Mouse (Mus musculus): ENCODE measurements around the gene Slc12a4. TPM values are rescaled to one million over a fixed set of nuclear protein-coding genes. Genes with fewer than 3 reads are reported as not detected.

The Slc12a4 gene
- polyA plus RNA-seq, 1 experiment from 2014 or later, result 9.4 TPM

- 94% methylated on average over 3 of the region's 3 CpGs for WGBS
- H3K4me3 ChIP-seq (replicated peaks; ENCODE audit: low read length), result no peak overlapping the region
- no peak overlapping the region for H3K27ac ChIP-seq
- H3K36me3 ChIP-seq (replicated peaks; ENCODE audit: control insufficient read depth, insufficient read depth), result peaks cover 29% of the 10 kb centered on the region
- no peak overlapping the region for H3K9ac ChIP-seq
- ATAC-seq (ENCODE audit: low FRiP score), result no peak
- no peaks in the 10 kb centered on the region for H3K9me3 ChIP-seq (ENCODE audit: control insufficient read depth, low read length)
- H3K4me2 ChIP-seq (replicated peaks), result no peak overlapping the region
- H3K4me1 ChIP-seq (replicated peaks; ENCODE audit: control insufficient read depth, insufficient read depth, low read length), result no peaks in the 10 kb centered on the region
- DNase-seq (ENCODE audit: low spot score), result no peak
- H3K27me3 ChIP-seq (ENCODE audit: control insufficient read depth, insufficient read depth, low read length), result no peaks in the 10 kb centered on the region
These were observed 46.5 kb downstream of the Slc12a4 start for GRCm38 (mm10) chr8:105919390-105919789.

- Histone ChIP-seq H3K27me3 (ENCODE audit: control insufficient read depth, insufficient read depth, low read length) (no peaks in the 10 kb centered on the region), H3K9ac (peak overlapping the region; percentile 98), H3K4me1 (replicated peaks; ENCODE audit: control insufficient read depth, insufficient read depth, low read length) (peaks cover 6% of the 10 kb centered on the region; the same call in 1 of the 2 replicates), H3K27ac (peak overlapping the region; percentile 89), H3K4me2 (replicated peaks) (peak overlapping the region; percentile 70), H3K4me3 (replicated peaks; ENCODE audit: low read length) (peak overlapping the region; percentile 84), H3K9me3 (ENCODE audit: control insufficient read depth, low read length) (no peaks in the 10 kb centered on the region), H3K36me3 (replicated peaks; ENCODE audit: control insufficient read depth, insufficient read depth) (0 out of 2 replicates have a peak, but pooled peaks cover 5% of the 10 kb centered on the region)
- WGBS, result 40% methylated on average over 16 of the region's 16 CpGs
- DNase-seq (ENCODE audit: low spot score), result no peak
- no peak for ATAC-seq (ENCODE audit: low FRiP score)
These were observed 64.8 kb downstream of the Slc12a4 start for GRCm38 (mm10) chr8:105900941-105901616.

- Histone ChIP-seq H3K4me3 (replicated peaks; ENCODE audit: low read length) (peak within 1 kb of the TSS; percentile 84), H3K4me2 (replicated peaks) (peak within 1 kb of the TSS; percentile 70), H3K9ac (peak within 1 kb of the TSS; percentile 98), H3K4me1 (replicated peaks; ENCODE audit: control insufficient read depth, insufficient read depth, low read length) (peaks cover 6% of the 10 kb centered on the region; the same call in 1 of the 2 replicates), H3K27me3 (ENCODE audit: control insufficient read depth, insufficient read depth, low read length) (no peaks in the 10 kb centered on the region), H3K9me3 (ENCODE audit: control insufficient read depth, low read length) (no peaks in the 10 kb centered on the region), H3K27ac (peak within 1 kb of the TSS; percentile 89), H3K36me3 (replicated peaks; ENCODE audit: control insufficient read depth, insufficient read depth) (0 out of 2 replicates have a peak, but pooled peaks cover 2% of the 10 kb centered on the region)
- DNase-seq (ENCODE audit: low spot score), result peak; percentile 96
- peak; percentile 95 for ATAC-seq (ENCODE audit: low FRiP score)
- under 1% methylated on average over 68 of the region's 68 CpGs for WGBS
These were observed 65.5 kb downstream of the Slc12a4 start, which contains the start of gene Pskh1 for GRCm38 (mm10) chr8:105900180-105900940. Pskh1 (plus strand) TSS chr8:105900441.

GRCm38 (mm10) chr8:105897801-105898480 lies 68.0 kb downstream of the Slc12a4 start:
- Histone ChIP-seq H3K4me3 (replicated peaks; ENCODE audit: low read length) (no peak overlapping the region), H3K9me3 (ENCODE audit: control insufficient read depth, low read length) (no peaks in the 10 kb centered on the region), H3K27me3 (ENCODE audit: control insufficient read depth, insufficient read depth, low read length) (no peaks in the 10 kb centered on the region), H3K36me3 (replicated peaks; ENCODE audit: control insufficient read depth, insufficient read depth) (peaks cover 12% of the 10 kb centered on the region; the same call in 1 of the 2 replicates), H3K27ac (no peak overlapping the region), H3K4me1 (replicated peaks; ENCODE audit: control insufficient read depth, insufficient read depth, low read length) (peaks cover 11% of the 10 kb centered on the region; the same call in 1 of the 2 replicates), H3K9ac (no peak overlapping the region), H3K4me2 (replicated peaks) (no peak overlapping the region)
- 86% methylated on average over 9 of the region's 9 CpGs for WGBS
- DNase-seq (ENCODE audit: low spot score) (no peak), ATAC-seq (ENCODE audit: low FRiP score) (no peak)

Small RNA genes lying within 50 kb of the gene (microRNA-seq; reads per million reads assigned to microRNA genes)
- gene Mir7074, result not detected

Other genes with a start within 250 kb of the Slc12a4 start
- gene Gfod2, start 207.4 kb downstream of the Slc12a4 start, polyA plus RNA-seq (2014; fragmentation: Nextera tagmentation; extraction: Ambion mirVana), result 62.7 and 71.7 TPM in 2 replicates
- 9.1 and 10.4 TPM in 2 replicates for gene Ranbp10, start 138.7 kb downstream of the Slc12a4 start, polyA plus RNA-seq (2014; fragmentation: Nextera tagmentation; extraction: Ambion mirVana)
- gene Tsnaxip1, start 138.4 kb downstream of the Slc12a4 start, polyA plus RNA-seq (2014; fragmentation: Nextera tagmentation; extraction: Ambion mirVana), result 0.64 and 1.4 TPM in 2 replicates
- 46.3 and 51.7 TPM in 2 replicates for gene Cenpt, start 112.8 kb downstream of the Slc12a4 start, polyA plus RNA-seq (2014; fragmentation: Nextera tagmentation; extraction: Ambion mirVana)
- 46.2 and 51.2 TPM in 2 replicates for gene Thap11, start 111.0 kb downstream of the Slc12a4 start, polyA plus RNA-seq (2014; fragmentation: Nextera tagmentation; extraction: Ambion mirVana)
- gene Nutf2, start 105.5 kb downstream of the Slc12a4 start, polyA plus RNA-seq (2014; fragmentation: Nextera tagmentation; extraction: Ambion mirVana), result 181 TPM in 2 replicates
- 40.1 and 46.6 TPM in 2 replicates for gene Edc4, start 85.2 kb downstream of the Slc12a4 start, polyA plus RNA-seq (2014; fragmentation: Nextera tagmentation; extraction: Ambion mirVana)
- 1.4 TPM in 1 of 2 replicates, not detected in the other for gene Nrn1l, start 72.5 kb downstream of the Slc12a4 start, polyA plus RNA-seq (2014; fragmentation: Nextera tagmentation; extraction: Ambion mirVana)
- 8.2 and 11.0 TPM in 2 replicates for gene Pskh1, start 65.7 kb downstream of the Slc12a4 start, polyA plus RNA-seq (2014; fragmentation: Nextera tagmentation; extraction: Ambion mirVana)
- gene Ctrl, start 32.2 kb downstream of the Slc12a4 start, polyA plus RNA-seq (2014; fragmentation: Nextera tagmentation; extraction: Ambion mirVana), result 2.9 and 3.2 TPM in 2 replicates
- gene Psmb10, start 27.7 kb downstream of the Slc12a4 start, polyA plus RNA-seq (2014; fragmentation: Nextera tagmentation; extraction: Ambion mirVana), result 70.1 and 79.8 TPM in 2 replicates
- gene Lcat, start 22.7 kb downstream of the Slc12a4 start, polyA plus RNA-seq (2014; fragmentation: Nextera tagmentation; extraction: Ambion mirVana), result 3.2 and 3.3 TPM in 2 replicates
- not detected in 2 replicates for gene Dpep3, start 13.3 kb upstream of the Slc12a4 start, polyA plus RNA-seq (2014; fragmentation: Nextera tagmentation; extraction: Ambion mirVana)
- gene Dus2, start 25.2 kb upstream of the Slc12a4 start, polyA plus RNA-seq (2014; fragmentation: Nextera tagmentation; extraction: Ambion mirVana), result 21.3 and 22.4 TPM in 2 replicates
- not detected in 2 replicates for gene Dpep2nb, start 39.9 kb upstream of the Slc12a4 start, polyA plus RNA-seq (2014; fragmentation: Nextera tagmentation; extraction: Ambion mirVana)
- gene Ddx28, start 45.8 kb upstream of the Slc12a4 start, polyA plus RNA-seq (2014; fragmentation: Nextera tagmentation; extraction: Ambion mirVana), result 20.3 and 22.1 TPM in 2 replicates
- 2.5 and 2.6 TPM in 2 replicates for gene Nfatc3, start 92.7 kb upstream of the Slc12a4 start, polyA plus RNA-seq (2014; fragmentation: Nextera tagmentation; extraction: Ambion mirVana)
- gene Esrp2, start 170.9 kb upstream of the Slc12a4 start, polyA plus RNA-seq (2014; fragmentation: Nextera tagmentation; extraction: Ambion mirVana), result 0.19 TPM in 1 of 2 replicates, not detected in the other
- gene Pla2g15, start 184.3 kb upstream of the Slc12a4 start, polyA plus RNA-seq (2014; fragmentation: Nextera tagmentation; extraction: Ambion mirVana), result 7.9 and 9.1 TPM in 2 replicates
- 65.8 and 67.3 TPM in 2 replicates for gene Slc7a6, start 202.8 kb upstream of the Slc12a4 start, polyA plus RNA-seq (2014; fragmentation: Nextera tagmentation; extraction: Ambion mirVana)
- gene Slc7a6os, start 244.8 kb upstream of the Slc12a4 start, polyA plus RNA-seq (2014; fragmentation: Nextera tagmentation; extraction: Ambion mirVana), result 29.2 and 30.2 TPM in 2 replicates
- 57.4 and 61.9 TPM in 2 replicates for gene Prmt7, start 244.8 kb upstream of the Slc12a4 start, polyA plus RNA-seq (2014; fragmentation: Nextera tagmentation; extraction: Ambion mirVana)

Measured in hindbrain, embryonic 14.5 days (tissue).